Mouse (Mus musculus): ENCODE measurements around the gene Pde4c. TPM values are rescaled to one million over a fixed set of nuclear protein-coding genes. Genes with fewer than 3 reads are reported as not detected.
A peak's percentile ranks its signal among the peaks of the same experiment; 100 is the strongest.

The Pde4c gene
- polyA plus RNA-seq, 1 experiment from 2014 or later = 0.19 TPM

- WGBS = 51% methylated on average over 19 of the region's 19 CpGs
- H3K9me3 ChIP-seq (replicated peaks) = no peaks in the 10 kb centered on the region
- H3K27me3 ChIP-seq = peaks cover 88% of the 10 kb centered on the region
- no peaks in the 10 kb centered on the region for H3K36me3 ChIP-seq
- H3K27ac ChIP-seq = no peak overlapping the region
- ATAC-seq (replicated peaks; ENCODE audit: insufficient number of reproducible peaks, insufficient read depth, low FRiP score, low read depth) = no peak
- H3K4me1 ChIP-seq (replicated peaks) = peaks cover 33% of the 10 kb centered on the region
- no peak overlapping the region for H3K4me2 ChIP-seq
- no peak overlapping the region for H3K4me3 ChIP-seq
- no peak overlapping the region for H3K9ac ChIP-seq
These were observed 22.2 kb downstream of the Pde4c start for GRCm38 (mm10) chr8:70745691-70746220.

- H3K4me1 ChIP-seq (replicated peaks) = peaks cover 29% of the 10 kb centered on the region
- WGBS = 61% methylated on average over 9 of the region's 9 CpGs
- H3K9ac ChIP-seq = no peak overlapping the region
- no peak overlapping the region for H3K4me2 ChIP-seq
- H3K9me3 ChIP-seq (replicated peaks) = no peaks in the 10 kb centered on the region
- peaks cover 88% of the 10 kb centered on the region for H3K27me3 ChIP-seq
- no peak for ATAC-seq (replicated peaks; ENCODE audit: insufficient number of reproducible peaks, insufficient read depth, low FRiP score, low read depth)
- no peak overlapping the region for H3K27ac ChIP-seq
- H3K4me3 ChIP-seq = no peak overlapping the region
- H3K36me3 ChIP-seq = no peaks in the 10 kb centered on the region
These were observed 23.2 kb downstream of the Pde4c start for GRCm38 (mm10) chr8:70746676-70747075.

GRCm38 (mm10) chr8:70747211-70747890 is 23.8 kb downstream of the Pde4c start:
- no peaks in the 10 kb centered on the region for H3K36me3 ChIP-seq
- no peak overlapping the region for H3K27ac ChIP-seq
- no peak for ATAC-seq (replicated peaks; ENCODE audit: insufficient number of reproducible peaks, insufficient read depth, low FRiP score, low read depth)
- H3K4me3 ChIP-seq = no peak overlapping the region
- H3K9me3 ChIP-seq (replicated peaks) = no peaks in the 10 kb centered on the region
- H3K4me2 ChIP-seq = no peak overlapping the region
- H3K27me3 ChIP-seq = peaks cover 83% of the 10 kb centered on the region
- H3K4me1 ChIP-seq (replicated peaks) = peaks cover 25% of the 10 kb centered on the region
- no peak overlapping the region for H3K9ac ChIP-seq
- 77% methylated on average over 18 of the region's 18 CpGs for WGBS

GRCm38 (mm10) chr8:70748246-70749096 is 25.0 kb downstream of the Pde4c start:
- ATAC-seq (replicated peaks; ENCODE audit: insufficient number of reproducible peaks, insufficient read depth, low FRiP score, low read depth) = no peak
- no peaks in the 10 kb centered on the region for H3K36me3 ChIP-seq
- H3K4me1 ChIP-seq (replicated peaks) = peaks cover 24% of the 10 kb centered on the region
- no peak overlapping the region for H3K27ac ChIP-seq
- WGBS = 79% methylated on average over 23 of the region's 23 CpGs
- H3K27me3 ChIP-seq = peaks cover 72% of the 10 kb centered on the region
- no peak overlapping the region for H3K4me3 ChIP-seq
- no peak overlapping the region for H3K9ac ChIP-seq
- no peak overlapping the region for H3K4me2 ChIP-seq
- H3K9me3 ChIP-seq (replicated peaks) = no peaks in the 10 kb centered on the region

- no peak overlapping the region for H3K4me2 ChIP-seq
- no peak overlapping the region for H3K4me3 ChIP-seq
- H3K27ac ChIP-seq = no peak overlapping the region
- peaks cover 24% of the 10 kb centered on the region for H3K4me1 ChIP-seq (replicated peaks)
- no peaks in the 10 kb centered on the region for H3K9me3 ChIP-seq (replicated peaks)
- ATAC-seq (replicated peaks; ENCODE audit: insufficient number of reproducible peaks, insufficient read depth, low FRiP score, low read depth) = no peak
- H3K36me3 ChIP-seq = no peaks in the 10 kb centered on the region
- peaks cover 64% of the 10 kb centered on the region for H3K27me3 ChIP-seq
- no peak overlapping the region for H3K9ac ChIP-seq
- 75% methylated on average over 19 of the region's 19 CpGs for WGBS
These were observed 25.7 kb downstream of the Pde4c start for GRCm38 (mm10) chr8:70749097-70749674.

GRCm38 (mm10) chr8:70750128-70750680 is 26.7 kb downstream of the Pde4c start:
- Histone ChIP-seq H3K4me3 (no peak overlapping the region), H3K36me3 (no peaks in the 10 kb centered on the region), H3K4me1 (replicated peaks) (peaks cover 26% of the 10 kb centered on the region), H3K9ac (no peak overlapping the region), H3K9me3 (replicated peaks) (no peaks in the 10 kb centered on the region), H3K27ac (no peak overlapping the region), H3K27me3 (peaks cover 54% of the 10 kb centered on the region), H3K4me2 (no peak overlapping the region)
- no peak for ATAC-seq (replicated peaks; ENCODE audit: insufficient number of reproducible peaks, insufficient read depth, low FRiP score, low read depth)
- WGBS = 80% methylated on average over 13 of the region's 13 CpGs

- Histone ChIP-seq H3K36me3 (peaks cover 6% of the 10 kb centered on the region; the same call in 1 of the 2 replicates), H3K9ac (no peak overlapping the region), H3K27ac (peak overlapping the region; percentile 88), H3K27me3 (peaks cover 35% of the 10 kb centered on the region), H3K4me1 (replicated peaks) (peaks cover 35% of the 10 kb centered on the region), H3K9me3 (replicated peaks) (no peaks in the 10 kb centered on the region), H3K4me3 (no peak overlapping the region), H3K4me2 (peak overlapping the region; percentile 55)
- no peak for ATAC-seq (replicated peaks; ENCODE audit: insufficient number of reproducible peaks, insufficient read depth, low FRiP score, low read depth)
- 25% methylated on average over 11 of the region's 11 CpGs for WGBS
These were observed 28.7 kb downstream of the Pde4c start for GRCm38 (mm10) chr8:70752000-70752764.

GRCm38 (mm10) chr8:70753151-70753550 is 29.6 kb downstream of the Pde4c start:
- ATAC-seq (replicated peaks; ENCODE audit: insufficient number of reproducible peaks, insufficient read depth, low FRiP score, low read depth) = no peak
- peaks cover 35% of the 10 kb centered on the region for H3K4me1 ChIP-seq (replicated peaks)
- H3K27me3 ChIP-seq = peaks cover 25% of the 10 kb centered on the region
- peaks cover 12% of the 10 kb centered on the region; the same call in 1 of the 2 replicates for H3K36me3 ChIP-seq
- H3K4me3 ChIP-seq = peak overlapping the region; percentile 31
- H3K9ac ChIP-seq = peak overlapping the region; percentile 39; the same call in 1 of the 2 replicates
- H3K27ac ChIP-seq = peak overlapping the region; percentile 88
- H3K9me3 ChIP-seq (replicated peaks) = no peaks in the 10 kb centered on the region
- 13% methylated on average over 21 of the region's 21 CpGs for WGBS
- peak overlapping the region; percentile 55 for H3K4me2 ChIP-seq

- WGBS = 9% methylated on average over 37 of the region's 37 CpGs
These were observed 30.7 kb downstream of the Pde4c start, which contains the start of gene Rab3a for GRCm38 (mm10) chr8:70754043-70754870. Rab3a (plus strand) TSS chr8:70754679.

More at GRCm38 (mm10) chr8:70754043-70754870, 30.7 kb downstream of the Pde4c start, which contains the start of gene Rab3a:
- Histone ChIP-seq H3K9me3 (replicated peaks) (no peaks in the 10 kb centered on the region), H3K27me3 (peaks cover 14% of the 10 kb centered on the region), H3K36me3 (peaks cover 17% of the 10 kb centered on the region; the same call in 1 of the 2 replicates), H3K4me1 (replicated peaks) (peaks cover 43% of the 10 kb centered on the region), H3K9ac (peak within 1 kb of the TSS; percentile 77), H3K4me3 (peak within 1 kb of the TSS; percentile 69), H3K27ac (peak within 1 kb of the TSS; percentile 88), H3K4me2 (peak within 1 kb of the TSS; percentile 93)
- ATAC-seq (replicated peaks; ENCODE audit: insufficient number of reproducible peaks, insufficient read depth, low FRiP score, low read depth) = peak; percentile 94
